ENCODE assay signal across 8 mouse cellular contexts in the genomic region with DNA sequence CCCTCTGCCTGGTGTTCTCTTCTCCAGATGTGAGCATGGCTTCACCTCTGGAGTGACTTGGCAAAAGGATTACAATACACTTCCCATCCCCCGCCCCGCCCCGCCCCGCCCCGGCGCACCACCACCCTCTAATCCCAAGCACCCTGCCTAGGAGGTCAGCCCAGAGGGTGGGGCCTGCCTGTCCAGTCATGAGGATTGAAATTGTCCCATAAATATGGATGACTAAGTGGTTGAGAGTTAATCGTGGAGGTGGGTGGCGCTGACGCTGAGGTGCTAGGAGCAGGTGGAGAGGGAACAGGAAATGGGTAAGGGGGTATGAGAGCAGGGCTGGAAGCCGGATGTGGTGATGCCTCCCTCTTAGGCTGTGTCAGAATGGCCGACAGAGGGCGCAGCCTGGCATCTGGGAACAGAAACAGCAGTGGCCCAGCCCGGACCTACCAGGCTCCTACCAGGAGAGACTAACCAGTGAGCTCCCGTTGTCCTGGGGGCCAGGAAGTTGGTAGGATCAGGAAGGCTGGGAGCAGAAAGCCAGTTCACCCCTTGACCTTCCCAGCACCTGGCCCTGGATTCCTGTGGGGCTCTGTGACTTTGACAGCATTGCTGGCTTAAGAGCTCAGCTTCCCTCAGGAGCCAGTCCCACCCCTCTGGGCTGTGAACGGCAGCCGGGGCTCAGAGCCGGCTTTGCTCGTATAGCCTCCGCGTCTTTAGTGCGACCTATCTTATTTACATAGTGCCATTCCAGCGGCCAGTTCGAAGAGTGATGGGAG. TPM values are rescaled to one million over a fixed set of nuclear protein-coding genes. Genes with fewer than 3 reads are reported as not detected.
DNase-seq lines count a peak whose midpoint lies in the region; ATAC-seq and TF ChIP-seq lines count a peak whose summit lies in the region.

No protein-coding gene starts in this region.

- TF ChIP-seq EP300 in heart, postnatal 0 days (IDR thresholded peaks at IDR 0.05; ENCODE audit: low read depth): no peak

- H3K9me3 ChIP-seq in G1E (replicated peaks): no peaks in the 10 kb centered on the region
- H3K9me3 ChIP-seq in erythroblast, embryonic 14.5 days (ENCODE audit: control insufficient read depth, low read length): no peaks in the 10 kb centered on the region
- no peaks in the 10 kb centered on the region for H3K9me3 ChIP-seq in heart, postnatal 0 days (replicated peaks; ENCODE audit: control insufficient read depth, low read length)

- peaks cover 6% of the 10 kb centered on the region; the same call in 1 of the 2 replicates for H3K27me3 ChIP-seq in G1E (ENCODE audit: insufficient read depth, low read length)
- no peaks in the 10 kb centered on the region for H3K27me3 ChIP-seq in erythroblast, embryonic 14.5 days (ENCODE audit: control insufficient read depth)
- H3K27me3 ChIP-seq in heart, postnatal 0 days (ENCODE audit: control insufficient read depth, insufficient read depth, low read length): no peaks in the 10 kb centered on the region

- peak; percentile 77 for ATAC-seq in G1E (ENCODE audit: extremely low read depth, insufficient number of reproducible peaks, low FRiP score, poor library complexity, severe bottlenecking)
- ATAC-seq in heart, postnatal 0 days (ENCODE audit: insufficient read depth, low read depth): peak; percentile 85

- peak; percentile 97 for TF ChIP-seq CTCF in G1E (IDR thresholded peaks at IDR 0.05; ENCODE audit: low read depth, low read length)
- peak; percentile 64 for TF ChIP-seq CTCF in heart, postnatal 0 days (IDR thresholded peaks at IDR 0.05; ENCODE audit: low read depth)

- peak overlapping the region; percentile 50 for H3K27ac ChIP-seq in brown adipose tissue, adult 24 weeks (replicated peaks; ENCODE audit: low read depth, low read length)
- peak overlapping the region; percentile 79 for H3K27ac ChIP-seq in heart, postnatal 0 days (ENCODE audit: low read depth)

- peak; percentile 97 for DNase-seq in G1E (ENCODE audit: low spot score)
- peak; percentile 70 for DNase-seq in heart, postnatal 0 days (ENCODE audit: low spot score)
- peak; percentile 84 to 88 for DNase-seq in kidney, postnatal 25 days
- DNase-seq in lung, postnatal 25 days (ENCODE audit: low spot score): peak; percentile 86
- DNase-seq in retina, postnatal 7 days (ENCODE audit: low read depth, low spot score): peak; percentile 67
- DNase-seq in urinary bladder, postnatal 10 days (ENCODE audit: low spot score): peak; percentile 34

- peaks cover 54% of the 10 kb centered on the region for H3K4me1 ChIP-seq in G1E (ENCODE audit: insufficient read depth, low read depth, low read length)
- H3K4me1 ChIP-seq in brown adipose tissue, adult 24 weeks (ENCODE audit: control insufficient read depth, insufficient read depth, insufficient read length, low read length): no peaks in the 10 kb centered on the region
- H3K4me1 ChIP-seq in erythroblast, embryonic 14.5 days (ENCODE audit: control insufficient read depth): peaks cover 40% of the 10 kb centered on the region
- peaks cover 6% of the 10 kb centered on the region; the same call in 1 of the 2 replicates for H3K4me1 ChIP-seq in heart, postnatal 0 days (ENCODE audit: control insufficient read depth, insufficient read depth)

- 8% methylated on average over 23 of the region's 23 CpGs for WGBS in heart, postnatal 0 days

- H3K4me3 ChIP-seq in G1E (ENCODE audit: low read depth, low read length): peak overlapping the region; percentile 72
- peak overlapping the region; percentile 76 for H3K4me3 ChIP-seq in brown adipose tissue, adult 24 weeks (ENCODE audit: insufficient read depth, low read depth, low read length)
- H3K4me3 ChIP-seq in erythroblast, embryonic 14.5 days (replicated peaks): peak overlapping the region; percentile 74
- peak overlapping the region; percentile 48 for H3K4me3 ChIP-seq in heart, postnatal 0 days (ENCODE audit: low read depth, low read length)

- H3K36me3 ChIP-seq in G1E (replicated peaks): no peaks in the 10 kb centered on the region
- H3K36me3 ChIP-seq in erythroblast, embryonic 14.5 days (ENCODE audit: control insufficient read depth): no peaks in the 10 kb centered on the region
- no peaks in the 10 kb centered on the region for H3K36me3 ChIP-seq in heart, postnatal 0 days (replicated peaks; ENCODE audit: control insufficient read depth, insufficient read depth, low read length)

- H3K9ac ChIP-seq in heart, postnatal 0 days (replicated peaks; ENCODE audit: low read depth, low read length): peak overlapping the region; percentile 53; the same call in 1 of the 2 replicates

- peak overlapping the region; percentile 58 for H3K4me2 ChIP-seq in heart, postnatal 0 days (ENCODE audit: low read depth, low read length)

RNA-seq across cellular contexts. Expression of gene Ankrd9, which starts 12.7 kb away (rescaled TPM):
- 2.6 and 3.5 TPM in 2 replicates for total RNA-seq in G1E (2014; fragmentation: Nextera tagmentation)
- total RNA-seq in G1E (2017): 7.5 and 16.0 TPM in 2 replicates
- polyA plus RNA-seq in G1E (2012): 16.5 and 19.3 TPM in 2 replicates
- 20.9 and 25.8 TPM in 2 replicates for polyA plus RNA-seq in brown adipose tissue, adult 24 weeks (2012; ENCODE audit: insufficient read depth, insufficient read length, missing spikeins)
- polyA plus RNA-seq in erythroblast, embryonic 14.5 days (2012): 11.8 and 12.2 TPM in 2 replicates
- total RNA-seq in heart, postnatal 0 days (2014; rRNA removed; ENCODE audit: low replicate concordance): 26.3 and 34.6 TPM in 2 replicates
- 31.9 and 39.1 TPM in 2 replicates for polyA plus RNA-seq in heart, postnatal 0 days (2015; fragmentation: Nextera tagmentation; extraction: Ambion mirVana)

RNA-seq across cellular contexts. Expression of gene Rcor1, which starts 47.6 kb away (rescaled TPM):
- total RNA-seq in G1E (2014; fragmentation: Nextera tagmentation) (304 and 341 TPM in 2 replicates), G1E (2017) (104 and 125 TPM in 2 replicates)
- polyA plus RNA-seq in G1E (2012): 84.4 and 93.1 TPM in 2 replicates
- polyA plus RNA-seq in brown adipose tissue, adult 24 weeks (2012; ENCODE audit: insufficient read depth, insufficient read length, missing spikeins): 6.8 and 9.7 TPM in 2 replicates
- 0.31 and 0.44 TPM in 2 replicates for polyA plus RNA-seq in erythroblast, embryonic 14.5 days (2012)
- total RNA-seq in heart, postnatal 0 days (2014; rRNA removed; ENCODE audit: low replicate concordance): 14.2 and 19.0 TPM in 2 replicates
- polyA plus RNA-seq in heart, postnatal 0 days (2015; fragmentation: Nextera tagmentation; extraction: Ambion mirVana): 4.4 and 5.1 TPM in 2 replicates

Comparison
In these comparisons a context has a peak if more than half of its experiments do, and no peak if none do; other contexts are left out.
1. Peak in every context shown above with its lines: DNase-seq, ATAC-seq, H3K4me3 ChIP-seq and H3K27ac ChIP-seq.
2. DNase-seq: peak in every context shown above with its lines; median percentile 97 in G1E; 86 in kidney, postnatal 25 days; 86 in lung, postnatal 25 days; 70 in heart, postnatal 0 days; 67 in retina, postnatal 7 days; 34 in urinary bladder, postnatal 10 days.